Mouse (Mus musculus): ENCODE results near the gene Ajuba.

GRCm38 (mm10) chr14:54602613-54603012, 25.3 kb upstream of the Ajuba start:
- TF ChIP-seq CTCF (IDR thresholded peaks at IDR 0.05) (no peak), POLR2A (IDR thresholded peaks at IDR 0.05; ENCODE audit: insufficient read depth, low read depth, low read length) (no peak)
